Comparison of ENCODE assay signal across 10 mouse cellular contexts in genomic region chr1:180966542-180966941, GRCm38 (mm10). TPM values are rescaled to one million over a fixed set of nuclear protein-coding genes. Genes with fewer than 3 reads are reported as not detected.
A peak's percentile ranks its signal among the peaks of the same experiment; 100 is the strongest.
DNase-seq lines count a peak whose midpoint lies in the region; ATAC-seq lines count a peak whose summit lies in the region.
"Had no signal": no experiment of that assay in that cellular context is flagged by ENCODE, and none has a peak within 500 bp of the region (broad histone marks: within the 10 kb centered on the region; RNA-seq: fewer than 3 reads in every experiment).

No protein-coding gene starts in this region.

- DNase-seq in frontal cortex, postnatal 10 days (ENCODE audit: low spot score in 2 of 2) = no peak
- DNase-seq in urinary bladder, postnatal 14 days (ENCODE audit: low spot score) = peak; percentile 50
- no peak for DNase-seq in urinary bladder, adult 2 months (ENCODE audit: low spot score)
- DNase-seq in heart, postnatal 10 days = peak; percentile 73 to 74
- no peak for DNase-seq in right cerebral cortex, postnatal 25 days
- DNase-seq in spleen, adult 18-20 months = no peak
- DNase-seq in right cerebral cortex, postnatal 10 days (ENCODE audit: low spot score in 2 of 2) = no peak
- DNase-seq: cerebellum, adult 11-12 months; midbrain, embryonic 14.5 days had no signal

- intact Hi-C loops in heart, postnatal 10 days (cut with DNase I) = no loop called here

- peak; percentile 76 for ATAC-seq in frontal cortex, adult (ENCODE audit: low TSS enrichment)

RNA-seq across cellular contexts. Expression of gene Tmem63a, which starts 24.4 kb away (rescaled TPM):
- polyA plus RNA-seq in urinary bladder, adult 2 months (2012; rRNA removed) = 72.8 and 80.0 TPM in 2 replicates
- 10 to 100 TPM; 15.1 to 18.5 TPM for total RNA-seq in heart, postnatal 10 days (2021)

RNA-seq across cellular contexts. Expression of gene Lefty1, which starts 31.7 kb away (rescaled TPM):
- 27.3 and 32.8 TPM in 2 replicates for polyA plus RNA-seq in urinary bladder, adult 2 months (2012; rRNA removed)
- 1 to 10 TPM in 1 of 2 experiments, under 1 TPM in 1; 0.57 to 1.1 TPM for total RNA-seq in heart, postnatal 10 days (2021)

RNA-seq across cellular contexts. Expression of gene Ephx1, which starts 54.2 kb away (rescaled TPM):
- polyA plus RNA-seq in urinary bladder, adult 2 months (2012; rRNA removed) = 159 and 184 TPM in 2 replicates
- total RNA-seq in heart, postnatal 10 days (2021) = 10 to 100 TPM; 20.5 to 21.2 TPM

Comparison
In these comparisons a context has a peak if more than half of its experiments do, and no peak if none do; other contexts are left out.
1. DNase-seq: peak in urinary bladder, postnatal 14 days (single experiment) and heart, postnatal 10 days (2 of 2); none in frontal cortex, postnatal 10 days (0 of 2), urinary bladder, adult 2 months (single experiment), right cerebral cortex, postnatal 25 days (single experiment), spleen, adult 18-20 months (0 of 2) and right cerebral cortex, postnatal 10 days (0 of 2).